Mouse (Mus musculus): ENCODE results near the gene Kcnma1. TPM values are rescaled to one million over a fixed set of nuclear protein-coding genes. Genes with fewer than 3 reads are reported as not detected.

Gene Kcnma1
- polyA plus RNA-seq, 1 experiment from 2014 or later: 2.8 TPM

- in situ Hi-C loops (cut with MboI; ENCODE audit: low pct_unique_long_range_greater_than_20kb): no loop called here
- POLR2A ChIA-PET: interaction anchor here (0.6 kb wide), 1 partner anchor 1572 kb away, joined by 3 read pairs; no protein-coding TSS in a partner anchor
- no peaks in the 10 kb centered on the region for H3K27me3 ChIP-seq
- TF ChIP-seq CTCF (IDR thresholded peaks at IDR 0.05): no peak
- DNase-seq (ENCODE audit: low read depth, low spot score): no peak
- CTCF ChIA-PET: interaction anchor here (2.2 kb wide), 1 partner anchor 8 kb away, joined by 4 read pairs; no protein-coding TSS in a partner anchor
- no peak for ATAC-seq
Measured at GRCm38 (mm10) chr14:23705647-23706046, 308.6 kb downstream of the Kcnma1 start.

DNA sequence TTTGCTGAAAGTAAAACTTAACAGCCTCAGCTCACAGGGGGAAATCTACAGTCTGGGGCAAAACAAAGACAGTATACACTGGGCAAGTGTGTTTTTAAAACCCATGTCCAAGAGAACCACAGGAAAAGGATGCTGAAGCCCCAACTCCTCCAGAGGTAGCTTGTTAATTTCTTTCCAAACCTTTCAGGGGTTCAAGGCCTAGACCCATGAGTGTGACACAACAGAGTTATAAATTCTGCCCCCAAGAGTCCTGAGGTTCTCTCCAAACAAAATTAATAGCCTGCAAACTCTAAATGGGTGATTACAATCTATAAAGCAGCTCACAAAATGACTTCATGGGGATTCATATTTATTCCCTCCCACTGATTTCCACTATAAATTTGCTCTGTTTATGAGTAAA lies 310.0 kb downstream of the Kcnma1 start:
- ATAC-seq (no peak), DNase-seq (ENCODE audit: low read depth, low spot score) (no peak)
- no peak for TF ChIP-seq CTCF (IDR thresholded peaks at IDR 0.05)
- ChIA-PET CTCF (interaction anchor here (0.8 to 1.4 kb wide), 2 partner anchors 9 to 73 kb away, joined by 3 to 4 read pairs; no protein-coding TSS in a partner anchor), POLR2A (interaction anchor here (0.6 kb wide), 1 partner anchor 8 kb away, joined by 5 read pairs; no protein-coding TSS in a partner anchor)
- in situ Hi-C loops (cut with MboI; ENCODE audit: low pct_unique_long_range_greater_than_20kb): no loop called here
- no peaks in the 10 kb centered on the region for H3K27me3 ChIP-seq

GRCm38 (mm10) chr14:23696341-23696740 lies 317.9 kb downstream of the Kcnma1 start:
- no peaks in the 10 kb centered on the region for H3K27me3 ChIP-seq
- ATAC-seq: no peak
- no peak for TF ChIP-seq CTCF (IDR thresholded peaks at IDR 0.05)
- in situ Hi-C loops (cut with MboI; ENCODE audit: low pct_unique_long_range_greater_than_20kb): loop anchor here (5.0 kb wide), 1 partner anchor 51 kb away; no protein-coding TSS in a partner anchor
- POLR2A ChIA-PET: interaction anchor here (0.6 to 0.7 kb wide), 2 partner anchors 8 to 14 kb away, joined by 4 to 5 read pairs; no protein-coding TSS in a partner anchor
- DNase-seq (ENCODE audit: low read depth, low spot score): no peak
- CTCF ChIA-PET: interaction anchor here (0.7 to 1.5 kb wide), 9 partner anchors 8 to 121 kb away, joined by 3 to 4 read pairs (median 3); no protein-coding TSS in a partner anchor

DNA sequence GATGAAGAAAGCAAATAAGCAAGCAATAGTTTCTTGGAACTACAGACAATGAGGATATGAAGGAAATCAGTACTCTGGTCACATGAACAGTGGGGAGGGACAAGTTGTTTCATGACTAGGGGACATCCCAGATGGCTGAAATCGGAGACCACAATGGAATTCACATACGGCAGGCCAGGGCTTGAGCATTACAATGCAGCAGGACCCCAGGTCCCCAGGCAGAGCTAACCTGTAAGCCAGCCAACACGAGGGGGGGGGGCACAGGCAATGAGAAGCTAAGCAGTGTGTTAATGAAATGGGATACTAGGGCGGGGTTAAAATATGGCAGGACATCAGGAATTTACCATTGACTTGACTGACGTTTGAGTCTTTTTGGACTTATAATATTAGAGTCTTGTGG lies 324.6 kb downstream of the Kcnma1 start:
- no peak for TF ChIP-seq CTCF (IDR thresholded peaks at IDR 0.05)

GRCm38 (mm10) chr14:23688513-23688912 lies 325.8 kb downstream of the Kcnma1 start:
- CTCF ChIA-PET: interaction anchor here (1.3 kb wide), 1 partner anchor 14 kb away, joined by 4 read pairs; no protein-coding TSS in a partner anchor
- TF ChIP-seq CTCF (IDR thresholded peaks at IDR 0.05): no peak
- DNase-seq (ENCODE audit: low read depth, low spot score) (no peak), ATAC-seq (no peak)
- no peaks in the 10 kb centered on the region for H3K27me3 ChIP-seq
- in situ Hi-C loops (cut with MboI; ENCODE audit: low pct_unique_long_range_greater_than_20kb): no loop called here
- POLR2A ChIA-PET: no interaction called here

More for the DNA sequence above, 324.6 kb downstream of the Kcnma1 start:
- no peaks in the 10 kb centered on the region for H3K27me3 ChIP-seq
- DNase-seq (ENCODE audit: low read depth, low spot score) (no peak), ATAC-seq (no peak)
- POLR2A ChIA-PET: no interaction called here
- in situ Hi-C loops (cut with MboI; ENCODE audit: low pct_unique_long_range_greater_than_20kb): loop anchor here (5.0 kb wide), 1 partner anchor 318 kb away; no protein-coding TSS in a partner anchor
- CTCF ChIA-PET: interaction anchor here (1.3 kb wide), 1 partner anchor 15 kb away, joined by 4 read pairs; no protein-coding TSS in a partner anchor

DNA sequence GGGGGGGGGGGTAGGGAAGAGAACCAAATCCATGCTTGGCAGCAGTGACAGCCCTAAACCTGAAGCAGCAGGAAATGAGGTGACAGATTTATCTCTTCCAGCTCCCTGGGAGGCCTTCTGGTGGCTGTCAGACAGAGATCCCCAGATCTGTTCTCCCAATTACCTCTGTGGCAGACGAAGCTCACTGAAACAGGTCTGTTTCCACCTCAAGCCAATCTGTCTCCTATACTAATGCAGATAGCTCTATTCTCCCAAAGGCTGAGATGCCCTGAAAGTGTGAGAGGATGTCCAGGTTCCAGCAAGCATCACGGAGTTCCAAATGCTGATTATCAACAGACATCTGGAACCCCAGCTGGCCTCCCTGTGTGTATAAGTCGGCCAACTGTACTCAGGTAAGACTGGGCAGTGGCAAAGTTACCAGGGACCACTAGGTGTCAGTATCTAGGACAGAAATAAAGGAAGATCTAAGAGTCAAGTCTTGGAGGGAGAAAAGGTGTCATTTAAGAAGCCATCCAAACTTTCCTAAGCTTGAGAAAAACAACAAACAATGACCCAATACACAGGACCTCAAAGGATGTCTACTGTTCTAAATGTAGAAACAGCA lies 329.7 kb downstream of the Kcnma1 start:
- no peaks in the 10 kb centered on the region for H3K27me3 ChIP-seq
- peak; percentile 63 for TF ChIP-seq CTCF (IDR thresholded peaks at IDR 0.05)
- in situ Hi-C loops (cut with MboI; ENCODE audit: low pct_unique_long_range_greater_than_20kb): no loop called here
- no peak for DNase-seq (ENCODE audit: low read depth, low spot score)
- ChIA-PET POLR2A (interaction anchor here (0.7 kb wide), 1 partner anchor 305 kb away, joined by 5 read pairs; no protein-coding TSS in a partner anchor), CTCF (interaction anchor here (0.6 to 1.5 kb wide), 5 partner anchors 9 to 653 kb away, joined by 3 to 5 read pairs (median 3); no protein-coding TSS in a partner anchor)
- peak; percentile 26 for ATAC-seq

DNA sequence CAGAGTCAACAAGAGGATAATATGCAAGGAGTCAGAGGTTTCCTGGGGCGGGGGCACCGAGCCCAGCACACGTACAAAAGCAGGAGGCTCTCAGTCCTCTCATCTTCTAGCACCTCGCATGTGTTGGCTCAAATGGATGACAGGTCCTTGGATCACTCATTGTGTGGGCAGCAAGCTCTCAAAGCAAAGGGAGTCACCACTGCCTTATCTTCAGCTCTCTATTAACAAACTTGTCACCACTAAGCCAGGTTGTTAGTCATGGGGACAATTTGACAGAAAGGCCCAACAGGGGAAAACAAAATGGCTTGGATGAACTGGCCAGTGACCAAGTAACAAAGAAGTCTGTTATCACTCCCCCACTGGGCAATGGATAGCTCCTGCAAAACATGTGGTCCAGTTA lies 331.5 kb downstream of the Kcnma1 start:
- no peaks in the 10 kb centered on the region for H3K27me3 ChIP-seq
- POLR2A ChIA-PET: interaction anchor here (0.6 kb wide), 1 partner anchor 14 kb away, joined by 4 read pairs; no protein-coding TSS in a partner anchor
- in situ Hi-C loops (cut with MboI; ENCODE audit: low pct_unique_long_range_greater_than_20kb): no loop called here
- DNase-seq (ENCODE audit: low read depth, low spot score) (no peak), ATAC-seq (no peak)
- CTCF ChIA-PET: interaction anchor here (0.7 kb wide), 1 partner anchor 13 kb away, joined by 3 read pairs; no protein-coding TSS in a partner anchor
- no peak for TF ChIP-seq CTCF (IDR thresholded peaks at IDR 0.05)

GRCm38 (mm10) chr14:23679378-23679777 lies 334.9 kb downstream of the Kcnma1 start:
- POLR2A ChIA-PET: interaction anchor here (0.6 kb wide), 1 partner anchor 31 kb away, joined by 3 read pairs; no protein-coding TSS in a partner anchor
- TF ChIP-seq CTCF (IDR thresholded peaks at IDR 0.05): peak; percentile 60
- H3K27me3 ChIP-seq: no peaks in the 10 kb centered on the region
- CTCF ChIA-PET: interaction anchor here (0.8 kb wide), 1 partner anchor 328 kb away, joined by 4 read pairs; no protein-coding TSS in a partner anchor
- in situ Hi-C loops (cut with MboI; ENCODE audit: low pct_unique_long_range_greater_than_20kb): no loop called here
- ATAC-seq: no peak
- no peak for DNase-seq (ENCODE audit: low read depth, low spot score)

DNA sequence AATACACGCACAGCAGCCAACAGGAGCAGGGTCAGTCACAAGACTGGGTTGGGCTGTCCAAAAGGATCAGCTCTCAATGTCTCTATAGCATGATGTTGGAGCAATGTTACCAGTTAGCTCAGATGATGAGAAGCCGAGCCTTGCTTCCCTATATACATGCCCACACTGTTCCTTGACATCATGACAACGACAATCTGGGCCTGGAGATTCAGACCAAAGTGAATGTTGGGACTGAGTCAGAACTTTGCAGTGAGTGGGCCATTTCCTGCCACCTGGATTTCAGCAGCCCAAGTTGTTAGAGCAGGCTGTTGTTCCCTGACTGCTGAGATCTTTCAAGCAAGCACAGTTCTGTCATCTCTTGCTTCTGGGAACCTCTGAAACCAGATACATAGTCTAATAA lies 347.9 kb downstream of the Kcnma1 start:
- no peak for DNase-seq (ENCODE audit: low read depth, low spot score)
- no peaks in the 10 kb centered on the region for H3K27me3 ChIP-seq
- ATAC-seq: no peak
- ChIA-PET POLR2A (no interaction called here), CTCF (no interaction called here)
- in situ Hi-C loops (cut with MboI; ENCODE audit: low pct_unique_long_range_greater_than_20kb): no loop called here
- TF ChIP-seq CTCF (IDR thresholded peaks at IDR 0.05): no peak

- TF ChIP-seq CTCF (IDR thresholded peaks at IDR 0.05): no peak
- ATAC-seq (no peak), DNase-seq (ENCODE audit: low read depth, low spot score) (no peak)
- POLR2A ChIA-PET: no interaction called here
- no peaks in the 10 kb centered on the region for H3K27me3 ChIP-seq
- in situ Hi-C loops (cut with MboI; ENCODE audit: low pct_unique_long_range_greater_than_20kb): no loop called here
- CTCF ChIA-PET: interaction anchor here (1.0 to 2.2 kb wide), 2 partner anchors 12 to 356 kb away, joined by 3 to 7 read pairs; no protein-coding TSS in a partner anchor
Measured at GRCm38 (mm10) chr14:23651682-23652081, 362.6 kb downstream of the Kcnma1 start.

- POLR2A ChIA-PET: no interaction called here
- peak; percentile 27 for TF ChIP-seq CTCF (IDR thresholded peaks at IDR 0.05)
- no peaks in the 10 kb centered on the region for H3K27me3 ChIP-seq
- ATAC-seq (no peak), DNase-seq (ENCODE audit: low read depth, low spot score) (no peak)
- in situ Hi-C loops (cut with MboI; ENCODE audit: low pct_unique_long_range_greater_than_20kb): no loop called here
- CTCF ChIA-PET: interaction anchor here (2.2 kb wide), 1 partner anchor 13 kb away, joined by 7 read pairs; no protein-coding TSS in a partner anchor
Measured at GRCm38 (mm10) chr14:23650126-23650525, 364.2 kb downstream of the Kcnma1 start.
